Mouse (Mus musculus): ENCODE data around the gene Scn10a.

The Scn10a gene

GRCm38 (mm10) chr9:119656111-119656510, 63.0 kb downstream of the Scn10a start:
- in situ Hi-C loops (cut with MboI; ENCODE audit: low pct_unique_long_range_greater_than_20kb in 1 of 2, low sequenced_read_pairs in 2 of 2, unreplicated experiment in 1 of 2) = loop anchor here in 1 of 2 experiments (10.0 kb wide), 1 partner anchor 99 kb away; no protein-coding TSS in a partner anchor

GRCm38 (mm10) chr9:119653758-119654157, 65.4 kb downstream of the Scn10a start:
- in situ Hi-C loops (cut with MboI; ENCODE audit: low pct_unique_long_range_greater_than_20kb in 1 of 2, low sequenced_read_pairs in 2 of 2, unreplicated experiment in 1 of 2) = loop anchor here in 1 of 2 experiments (10.0 kb wide), 1 partner anchor 101 kb away; no protein-coding TSS in a partner anchor

GRCm38 (mm10) chr9:119646942-119647547, 72.1 kb downstream of the Scn10a start:
- in situ Hi-C loops (cut with MboI; ENCODE audit: low pct_unique_long_range_greater_than_20kb in 1 of 2, low sequenced_read_pairs in 2 of 2, unreplicated experiment in 1 of 2) = no loop called here

GRCm38 (mm10) chr9:119641985-119642384, 77.1 kb downstream of the Scn10a start:
- in situ Hi-C loops (cut with MboI; ENCODE audit: low pct_unique_long_range_greater_than_20kb in 1 of 2, low sequenced_read_pairs in 2 of 2, unreplicated experiment in 1 of 2) = no loop called here

- in situ Hi-C loops (cut with MboI; ENCODE audit: low pct_unique_long_range_greater_than_20kb in 1 of 2, low sequenced_read_pairs in 2 of 2, unreplicated experiment in 1 of 2) = no loop called here
Observed at GRCm38 (mm10) chr9:119634216-119634843, 84.8 kb downstream of the Scn10a start.

- in situ Hi-C loops (cut with MboI; ENCODE audit: low pct_unique_long_range_greater_than_20kb in 1 of 2, low sequenced_read_pairs in 2 of 2, unreplicated experiment in 1 of 2) = no loop called here
Observed at GRCm38 (mm10) chr9:119633475-119633874, 85.6 kb downstream of the Scn10a start.

GRCm38 (mm10) chr9:119632801-119633200, 86.3 kb downstream of the Scn10a start:
- in situ Hi-C loops (cut with MboI; ENCODE audit: low pct_unique_long_range_greater_than_20kb in 1 of 2, low sequenced_read_pairs in 2 of 2, unreplicated experiment in 1 of 2) = no loop called here

- in situ Hi-C loops (cut with MboI; ENCODE audit: low pct_unique_long_range_greater_than_20kb in 1 of 2, low sequenced_read_pairs in 2 of 2, unreplicated experiment in 1 of 2) = no loop called here
Observed at GRCm38 (mm10) chr9:119631899-119632533, 87.1 kb downstream of the Scn10a start.

GRCm38 (mm10) chr9:119631393-119631898, 87.7 kb downstream of the Scn10a start:
- in situ Hi-C loops (cut with MboI; ENCODE audit: low pct_unique_long_range_greater_than_20kb in 1 of 2, low sequenced_read_pairs in 2 of 2, unreplicated experiment in 1 of 2) = no loop called here

GRCm38 (mm10) chr9:119628690-119629268, 90.3 kb downstream of the Scn10a start:
- in situ Hi-C loops (cut with MboI; ENCODE audit: low pct_unique_long_range_greater_than_20kb in 1 of 2, low sequenced_read_pairs in 2 of 2, unreplicated experiment in 1 of 2) = no loop called here

GRCm38 (mm10) chr9:119627227-119627626, 91.9 kb downstream of the Scn10a start:
- in situ Hi-C loops (cut with MboI; ENCODE audit: low pct_unique_long_range_greater_than_20kb in 1 of 2, low sequenced_read_pairs in 2 of 2, unreplicated experiment in 1 of 2) = no loop called here

GRCm38 (mm10) chr9:119624151-119624550, 95.0 kb downstream of the Scn10a start:
- in situ Hi-C loops (cut with MboI; ENCODE audit: low pct_unique_long_range_greater_than_20kb in 1 of 2, low sequenced_read_pairs in 2 of 2, unreplicated experiment in 1 of 2) = no loop called here

GRCm38 (mm10) chr9:119614798-119615197, 104.3 kb downstream of the Scn10a start:
- in situ Hi-C loops (cut with MboI; ENCODE audit: low pct_unique_long_range_greater_than_20kb in 1 of 2, low sequenced_read_pairs in 2 of 2, unreplicated experiment in 1 of 2) = no loop called here

- in situ Hi-C loops (cut with MboI; ENCODE audit: low pct_unique_long_range_greater_than_20kb in 1 of 2, low sequenced_read_pairs in 2 of 2, unreplicated experiment in 1 of 2) = no loop called here
Observed at GRCm38 (mm10) chr9:119610563-119611166, 108.5 kb downstream of the Scn10a start.

- in situ Hi-C loops (cut with MboI; ENCODE audit: low pct_unique_long_range_greater_than_20kb in 1 of 2, low sequenced_read_pairs in 2 of 2, unreplicated experiment in 1 of 2) = no loop called here
Observed at GRCm38 (mm10) chr9:119606906-119607305, 112.2 kb downstream of the Scn10a start.

- in situ Hi-C loops (cut with MboI; ENCODE audit: low pct_unique_long_range_greater_than_20kb in 1 of 2, low sequenced_read_pairs in 2 of 2, unreplicated experiment in 1 of 2) = no loop called here
Observed at GRCm38 (mm10) chr9:119604607-119605006, 114.5 kb downstream of the Scn10a start.

- in situ Hi-C loops (cut with MboI; ENCODE audit: low pct_unique_long_range_greater_than_20kb in 1 of 2, low sequenced_read_pairs in 2 of 2, unreplicated experiment in 1 of 2) = no loop called here
Observed at GRCm38 (mm10) chr9:119598501-119598900, 120.6 kb downstream of the Scn10a start.

- in situ Hi-C loops (cut with MboI; ENCODE audit: low pct_unique_long_range_greater_than_20kb in 1 of 2, low sequenced_read_pairs in 2 of 2, unreplicated experiment in 1 of 2) = no loop called here
Observed at GRCm38 (mm10) chr9:119597332-119597731, 121.8 kb downstream of the Scn10a start.

GRCm38 (mm10) chr9:119589592-119589991, 129.5 kb downstream of the Scn10a start:
- in situ Hi-C loops (cut with MboI; ENCODE audit: low pct_unique_long_range_greater_than_20kb in 1 of 2, low sequenced_read_pairs in 2 of 2, unreplicated experiment in 1 of 2) = no loop called here
